Mouse (Mus musculus): ENCODE measurements at regions not wholly inside any gene's neighbourhood (a gene's known extent, or its start where the extent isn't known, plus 50 kb on each side); places are given as distances from the start of the nearest gene placed in this dataset.
A peak's percentile ranks its signal among the peaks of the same experiment; 100 is the strongest.

- no peaks in the 10 kb centered on the region for H3K4me1 ChIP-seq (ENCODE audit: control insufficient read depth in 2 of 2, insufficient read depth in 2 of 2, low read length in 2 of 2, poor library complexity in 1 of 2)
- H3K9ac ChIP-seq (ENCODE audit: insufficient read depth, low read depth, low read length, poor library complexity, severe bottlenecking), result no peak overlapping the region
- TF ChIP-seq ZC3H11A (IDR thresholded peaks at IDR 0.05; ENCODE audit: borderline replicate concordance, low read depth, low read length), result no peak
- in situ Hi-C loops (cut with MboI; ENCODE audit: low sequenced_read_pairs in 2 of 2, unreplicated experiment in 2 of 2), result no loop called here
- H3K9me3 ChIP-seq (ENCODE audit: control insufficient read depth, insufficient read depth, low read depth, low read length), result no peaks in the 10 kb centered on the region
- DNase-seq (ENCODE audit: low read depth, low spot score), result no peak
- H3K36me3 ChIP-seq (ENCODE audit: control insufficient read depth, insufficient read depth, low read length, poor library complexity, severe bottlenecking), result no peaks in the 10 kb centered on the region
- H3K4me3 ChIP-seq (ENCODE audit: insufficient read depth in 1 of 2, low read depth in 1 of 2, low read length in 2 of 2, poor library complexity in 1 of 2, severe bottlenecking in 1 of 2), result no peak overlapping the region
- H3K27ac ChIP-seq (ENCODE audit: insufficient read depth, low read depth, low read length, poor library complexity, severe bottlenecking), result no peak overlapping the region
These were observed 92.0 kb upstream of the Hpgd start for GRCm38 (mm10) chr8:56202342-56202741.

GRCm38 (mm10) chr8:56211922-56212635 lies 82.3 kb upstream of the Hpgd start:
- H3K27ac ChIP-seq (ENCODE audit: insufficient read depth, low read depth, low read length, poor library complexity, severe bottlenecking), result no peak overlapping the region
- H3K4me3 ChIP-seq (ENCODE audit: insufficient read depth in 1 of 2, low read depth in 1 of 2, low read length in 2 of 2, poor library complexity in 1 of 2, severe bottlenecking in 1 of 2), result no peak overlapping the region
- no peak for TF ChIP-seq ZNF384 (IDR thresholded peaks at IDR 0.05; ENCODE audit: low read depth, low read length)
- no peak for TF ChIP-seq ZC3H11A (IDR thresholded peaks at IDR 0.05; ENCODE audit: borderline replicate concordance, low read depth, low read length)
- no peak for TF ChIP-seq CHD2 (IDR thresholded peaks at IDR 0.05; ENCODE audit: low read depth, low read length)
- TF ChIP-seq HCFC1 (IDR thresholded peaks at IDR 0.05; ENCODE audit: borderline replicate concordance, insufficient read depth, low read length), result no peak
- no peak for TF ChIP-seq MAFK (IDR thresholded peaks at IDR 0.05; ENCODE audit: insufficient read depth, low read depth, low read length)
- no peak overlapping the region for H3K9ac ChIP-seq (ENCODE audit: insufficient read depth, low read depth, low read length, poor library complexity, severe bottlenecking)
- H3K9me3 ChIP-seq (ENCODE audit: control insufficient read depth, insufficient read depth, low read depth, low read length), result no peaks in the 10 kb centered on the region
- DNase-seq (ENCODE audit: low read depth, low spot score), result no peak
- in situ Hi-C loops (cut with MboI; ENCODE audit: low sequenced_read_pairs in 2 of 2, unreplicated experiment in 2 of 2), result no loop called here
- H3K36me3 ChIP-seq (ENCODE audit: control insufficient read depth, insufficient read depth, low read length, poor library complexity, severe bottlenecking), result no peaks in the 10 kb centered on the region
- H3K4me1 ChIP-seq (ENCODE audit: control insufficient read depth in 2 of 2, insufficient read depth in 2 of 2, low read length in 2 of 2, poor library complexity in 1 of 2), result no peaks in the 10 kb centered on the region

- in situ Hi-C loops (cut with MboI; ENCODE audit: low sequenced_read_pairs in 2 of 2, unreplicated experiment in 2 of 2), result no loop called here
- peak; percentile 49 for DNase-seq (ENCODE audit: low read depth, low spot score)
- TF ChIP-seq ZC3H11A (IDR thresholded peaks at IDR 0.05; ENCODE audit: borderline replicate concordance, low read depth, low read length) (no peak), ZNF384 (IDR thresholded peaks at IDR 0.05; ENCODE audit: low read depth, low read length) (no peak), HCFC1 (IDR thresholded peaks at IDR 0.05; ENCODE audit: borderline replicate concordance, insufficient read depth, low read length) (no peak), MAFK (IDR thresholded peaks at IDR 0.05; ENCODE audit: insufficient read depth, low read depth, low read length) (no peak), CHD2 (IDR thresholded peaks at IDR 0.05; ENCODE audit: low read depth, low read length) (no peak)
- peaks cover 3 to 13% of the 10 kb centered on the region in 2 experiments; a peak in 3 of 4 replicates for H3K4me1 ChIP-seq (ENCODE audit: control insufficient read depth in 2 of 2, insufficient read depth in 2 of 2, low read length in 2 of 2, poor library complexity in 1 of 2)
- H3K9me3 ChIP-seq (ENCODE audit: control insufficient read depth, insufficient read depth, low read depth, low read length), result no peaks in the 10 kb centered on the region
- no peaks in the 10 kb centered on the region for H3K36me3 ChIP-seq (ENCODE audit: control insufficient read depth, insufficient read depth, low read length, poor library complexity, severe bottlenecking)
- no peak overlapping the region for H3K9ac ChIP-seq (ENCODE audit: insufficient read depth, low read depth, low read length, poor library complexity, severe bottlenecking)
- no peak overlapping the region for H3K4me3 ChIP-seq (ENCODE audit: insufficient read depth in 1 of 2, low read depth in 1 of 2, low read length in 2 of 2, poor library complexity in 1 of 2, severe bottlenecking in 1 of 2)
- peak overlapping the region; percentile 53; the same call in 1 of the 2 replicates for H3K27ac ChIP-seq (ENCODE audit: insufficient read depth, low read depth, low read length, poor library complexity, severe bottlenecking)
These were observed 75.5 kb upstream of the Hpgd start for GRCm38 (mm10) chr8:56218837-56219236.

- peak overlapping the region; percentile 12; the same call in 1 of the 2 replicates for H3K27ac ChIP-seq (ENCODE audit: insufficient read depth, low read depth, low read length, poor library complexity, severe bottlenecking)
- no peaks in the 10 kb centered on the region for H3K9me3 ChIP-seq (ENCODE audit: control insufficient read depth, insufficient read depth, low read depth, low read length)
- in situ Hi-C loops (cut with MboI; ENCODE audit: low sequenced_read_pairs in 2 of 2, unreplicated experiment in 2 of 2), result no loop called here
These were observed 75.0 kb upstream of the Hpgd start for GRCm38 (mm10) chr8:56219391-56219790.

More at GRCm38 (mm10) chr8:56219391-56219790, 75.0 kb upstream of the Hpgd start:
- H3K9ac ChIP-seq (ENCODE audit: insufficient read depth, low read depth, low read length, poor library complexity, severe bottlenecking), result no peak overlapping the region
- no peak overlapping the region for H3K4me3 ChIP-seq (ENCODE audit: insufficient read depth in 1 of 2, low read depth in 1 of 2, low read length in 2 of 2, poor library complexity in 1 of 2, severe bottlenecking in 1 of 2)
- no peaks in the 10 kb centered on the region for H3K36me3 ChIP-seq (ENCODE audit: control insufficient read depth, insufficient read depth, low read length, poor library complexity, severe bottlenecking)
- TF ChIP-seq MAFK (IDR thresholded peaks at IDR 0.05; ENCODE audit: insufficient read depth, low read depth, low read length) (no peak), HCFC1 (IDR thresholded peaks at IDR 0.05; ENCODE audit: borderline replicate concordance, insufficient read depth, low read length) (no peak), ZNF384 (IDR thresholded peaks at IDR 0.05; ENCODE audit: low read depth, low read length) (no peak), CHD2 (IDR thresholded peaks at IDR 0.05; ENCODE audit: low read depth, low read length) (no peak), ZC3H11A (IDR thresholded peaks at IDR 0.05; ENCODE audit: borderline replicate concordance, low read depth, low read length) (no peak)
- DNase-seq (ENCODE audit: low read depth, low spot score), result peak; percentile 33
- peaks cover 3 to 13% of the 10 kb centered on the region in 2 experiments; a peak in 3 of 4 replicates for H3K4me1 ChIP-seq (ENCODE audit: control insufficient read depth in 2 of 2, insufficient read depth in 2 of 2, low read length in 2 of 2, poor library complexity in 1 of 2)

Measured in ES-E14 (cell line).